Mouse (Mus musculus): Measurements from ENCODE around the gene Tspoap1.

GRCm38 (mm10) chr11:87720324-87720723, 40.0 kb upstream of the Tspoap1 start:
- TF ChIP-seq EP300 (IDR thresholded peaks at IDR 0.05) (no peak), CTCF (IDR thresholded peaks at IDR 0.05) (peak; percentile 40)
